Mouse (Mus musculus): ENCODE results near the gene Spag7.

Gene Spag7

DNA sequence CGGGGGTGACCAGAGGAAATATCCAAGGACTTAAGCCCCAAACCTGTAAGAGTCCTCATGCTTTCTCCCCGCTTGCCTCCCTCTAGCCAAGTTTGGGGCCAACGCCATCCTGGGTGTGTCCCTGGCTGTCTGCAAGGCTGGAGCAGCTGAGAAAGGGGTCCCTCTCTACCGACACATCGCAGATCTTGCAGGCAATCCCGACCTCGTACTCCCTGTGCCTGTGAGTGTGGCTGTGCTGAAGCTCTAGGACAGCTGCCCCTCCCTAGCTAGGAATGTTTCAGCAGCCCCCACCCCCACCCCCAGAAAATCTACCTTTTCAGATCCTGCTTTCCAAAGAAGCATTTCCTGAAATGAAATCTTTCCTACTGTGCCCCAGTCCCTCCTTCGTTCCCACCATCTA is 10.3 kb downstream of the Spag7 start:
- in situ Hi-C loops (cut with MboI; ENCODE audit: unreplicated experiment in 2 of 2): loop anchor here in 1 of 2 experiments (25.0 kb wide), 1 partner anchor 1247 kb away; the partner anchor contains the start of gene Kdm6b

DNA sequence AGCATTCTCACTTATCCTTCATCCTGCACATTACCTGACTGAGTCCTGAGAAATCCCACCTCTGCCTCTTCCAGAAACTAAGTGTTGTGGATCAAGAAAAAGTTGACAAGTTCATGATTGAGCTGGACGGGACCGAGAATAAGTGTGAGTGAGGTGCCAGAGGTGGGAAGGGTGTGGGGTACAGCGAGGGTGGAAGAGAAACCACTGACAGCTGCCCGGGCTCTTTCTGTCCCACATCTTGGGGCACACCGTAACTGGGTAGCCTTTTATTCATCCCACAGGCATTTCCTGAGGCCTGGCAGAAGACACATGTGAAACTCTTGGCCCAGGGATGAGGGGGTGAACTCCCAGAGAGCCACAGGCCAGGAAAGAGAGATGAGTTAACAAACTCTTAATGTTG is 10.7 kb downstream of the Spag7 start:
- in situ Hi-C loops (cut with MboI; ENCODE audit: unreplicated experiment in 2 of 2): loop anchor here in 1 of 2 experiments (25.0 kb wide), 1 partner anchor 1246 kb away; the partner anchor contains the start of gene Kdm6b

DNA sequence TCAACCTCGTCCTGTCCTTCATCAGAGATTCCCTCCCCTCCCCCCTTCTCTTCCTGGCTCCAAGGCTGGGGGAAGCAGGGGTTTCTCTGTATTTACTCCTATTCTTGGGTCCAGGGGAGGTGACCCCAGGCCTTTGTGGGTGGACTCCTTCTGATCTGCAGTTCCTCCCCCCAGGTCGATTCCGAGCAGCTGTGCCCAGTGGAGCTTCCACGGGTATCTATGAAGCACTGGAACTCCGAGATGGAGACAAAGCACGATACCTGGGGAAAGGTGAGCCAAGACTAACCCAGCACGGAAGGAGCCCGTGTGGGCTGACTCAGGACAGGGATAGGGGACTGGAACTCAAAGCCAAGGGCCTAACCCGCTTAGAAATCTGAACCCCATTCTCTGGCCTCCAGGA is 11.2 kb downstream of the Spag7 start:
- in situ Hi-C loops (cut with MboI; ENCODE audit: unreplicated experiment in 2 of 2): loop anchor here in 1 of 2 experiments (25.0 kb wide), 1 partner anchor 1246 kb away; the partner anchor contains the start of gene Kdm6b

DNA sequence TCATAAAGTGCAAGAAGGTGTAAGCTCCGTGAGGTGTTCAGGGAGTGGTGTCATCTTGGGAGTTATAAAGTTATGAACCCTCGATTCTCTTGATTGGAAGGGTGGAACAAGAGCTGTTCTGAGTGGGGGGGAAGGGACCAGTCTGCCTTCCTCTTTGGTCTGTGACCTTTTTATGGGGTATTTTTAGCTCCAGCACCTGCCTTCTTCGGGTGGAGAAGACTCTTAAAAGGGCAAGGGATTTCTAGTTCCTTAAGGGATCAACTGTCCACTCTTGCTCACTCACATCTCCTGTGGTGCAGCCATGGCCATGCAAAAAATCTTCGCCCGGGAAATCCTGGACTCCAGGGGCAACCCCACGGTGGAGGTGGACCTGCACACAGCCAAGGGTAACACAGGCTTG is 11.6 kb downstream of the Spag7 start:
- in situ Hi-C loops (cut with MboI; ENCODE audit: unreplicated experiment in 2 of 2): loop anchor here in 1 of 2 experiments (25.0 kb wide), 1 partner anchor 1245 kb away; the partner anchor contains the start of gene Kdm6b

DNA sequence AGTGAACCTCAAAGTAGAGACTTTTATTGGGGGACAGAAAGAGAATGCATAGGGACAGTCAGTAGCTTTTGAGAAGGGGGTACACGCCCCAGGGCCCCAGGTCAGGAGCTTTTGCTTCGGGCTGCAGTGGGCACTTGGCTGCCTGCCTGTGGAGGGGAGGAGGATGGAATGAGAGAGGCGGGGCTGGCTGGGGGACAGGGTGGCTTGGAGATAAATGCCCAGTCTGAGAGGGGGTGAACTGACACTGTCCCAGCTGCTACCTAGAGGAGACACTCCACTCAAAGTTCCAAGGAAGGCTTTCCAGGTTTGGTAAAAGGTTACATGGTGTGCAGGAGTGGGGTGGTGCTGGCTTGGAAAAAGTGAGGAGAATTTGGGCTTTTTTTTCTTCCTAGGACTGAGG is 12.3 kb downstream of the Spag7 start, which contains the start of gene Eno3:
Gene Eno3, plus strand, starts transcription at position 239 of the 400 bp plus-strand sequence.
- in situ Hi-C loops (cut with MboI; ENCODE audit: unreplicated experiment in 2 of 2): loop anchor here in 1 of 2 experiments (25.0 kb wide), 1 partner anchor 1245 kb away; the partner anchor contains the start of gene Kdm6b

DNA sequence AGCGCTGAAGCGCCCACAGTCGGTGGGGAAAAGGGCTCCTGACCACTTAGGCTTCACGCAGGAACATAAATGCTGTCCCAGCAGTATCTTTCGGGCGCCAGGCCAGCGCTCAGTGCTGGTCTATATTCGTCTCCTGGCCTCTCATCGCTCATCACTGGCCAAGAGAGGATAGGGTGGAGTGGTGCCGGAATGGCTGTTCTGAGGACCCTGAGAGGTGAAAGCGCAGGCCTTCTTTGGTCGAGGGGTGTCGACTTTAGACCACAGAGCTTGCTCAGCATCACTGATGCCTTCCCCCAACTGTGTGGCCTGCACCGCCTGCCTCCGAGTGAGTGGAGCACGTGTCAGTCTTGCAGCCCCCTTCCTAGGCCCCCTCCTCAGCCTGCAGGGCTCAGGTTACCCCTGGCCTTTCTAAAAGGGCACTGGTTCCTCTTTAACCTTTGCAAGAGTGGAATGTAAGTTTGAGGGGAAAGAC is 12.7 kb downstream of the Spag7 start:
- in situ Hi-C loops (cut with MboI; ENCODE audit: unreplicated experiment in 2 of 2): loop anchor here in 1 of 2 experiments (25.0 kb wide), 1 partner anchor 1244 kb away; the partner anchor contains the start of gene Kdm6b

DNA sequence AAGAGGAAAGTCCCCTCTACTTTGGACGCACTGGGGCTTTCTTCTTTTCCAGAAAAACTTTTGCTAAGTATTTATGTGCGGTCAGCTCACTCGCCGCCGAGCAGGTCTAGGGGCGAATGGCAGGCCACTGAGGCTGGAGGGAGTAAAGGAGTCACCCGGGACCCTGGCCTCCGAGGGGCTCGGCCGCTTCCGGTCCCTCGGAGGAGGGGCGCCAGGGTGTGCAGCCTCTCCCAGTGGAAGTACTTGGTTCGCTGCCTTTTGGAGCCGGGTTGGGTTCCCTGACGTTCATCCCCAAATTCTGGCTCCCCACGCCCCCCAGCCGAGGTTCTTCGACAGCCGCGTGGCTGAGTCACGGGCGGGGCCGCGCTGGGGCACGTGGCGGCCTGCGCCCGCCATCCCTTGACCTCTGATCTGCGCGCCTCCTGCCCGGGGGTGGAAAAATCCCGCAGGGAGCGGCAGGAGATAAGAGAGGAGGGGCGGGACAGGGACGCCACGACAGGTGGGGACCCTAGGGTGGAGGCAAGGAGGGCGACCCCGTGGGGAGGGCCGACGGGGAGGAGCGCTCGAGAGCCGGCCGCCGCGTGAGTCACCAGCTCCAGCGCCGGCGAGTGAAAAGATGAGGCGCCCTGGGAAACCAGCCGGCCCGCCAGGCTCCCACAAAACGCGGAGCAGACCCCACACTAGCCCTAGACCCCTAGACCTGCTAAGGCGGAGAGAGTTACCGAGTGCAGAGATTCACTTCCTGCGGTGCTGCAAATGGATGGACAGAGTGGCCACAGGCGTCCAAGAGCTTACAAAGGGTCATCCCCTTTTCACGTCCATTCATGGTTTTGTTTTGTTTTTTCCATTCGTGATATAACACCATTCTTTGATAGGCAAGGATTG is 13.4 kb downstream of the Spag7 start:
- in situ Hi-C loops (cut with MboI; ENCODE audit: unreplicated experiment in 2 of 2): loop anchor here in 1 of 2 experiments (25.0 kb wide), 1 partner anchor 1244 kb away; the partner anchor contains the start of gene Kdm6b

DNA sequence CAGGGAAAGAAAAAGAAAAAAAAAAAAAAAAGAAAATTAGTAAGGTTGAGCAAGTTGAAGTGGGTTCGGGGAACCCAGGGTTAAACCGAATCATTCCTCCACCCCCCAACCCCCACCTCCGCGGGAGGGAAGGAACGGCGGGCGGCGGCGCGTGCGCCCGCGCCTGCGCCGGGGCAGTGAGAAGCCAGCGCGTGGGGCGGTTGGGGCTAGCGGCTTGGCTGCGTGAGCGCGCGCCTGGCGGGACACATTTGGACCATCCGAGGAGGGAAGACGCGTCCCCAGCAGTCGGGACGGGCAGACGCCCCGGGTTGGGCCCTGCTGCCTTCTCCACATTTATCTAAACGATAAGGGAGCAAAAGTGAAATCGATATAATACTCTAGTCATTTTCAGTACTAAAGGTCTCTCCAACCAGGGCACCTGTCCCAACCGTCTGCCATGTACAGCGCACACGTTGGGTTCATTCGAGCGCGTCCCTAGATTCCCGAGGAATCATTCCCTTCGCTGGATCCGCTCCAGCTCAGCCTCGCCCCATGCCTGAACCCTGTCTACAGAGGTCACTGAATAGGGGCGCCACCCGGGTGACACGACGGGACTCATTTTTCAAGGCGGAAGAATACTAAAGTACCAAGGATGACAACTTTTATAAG is 14.2 kb downstream of the Spag7 start:
- in situ Hi-C loops (cut with MboI; ENCODE audit: unreplicated experiment in 2 of 2): loop anchor here in 1 of 2 experiments (25.0 kb wide), 1 partner anchor 1243 kb away; the partner anchor contains the start of gene Kdm6b

DNA sequence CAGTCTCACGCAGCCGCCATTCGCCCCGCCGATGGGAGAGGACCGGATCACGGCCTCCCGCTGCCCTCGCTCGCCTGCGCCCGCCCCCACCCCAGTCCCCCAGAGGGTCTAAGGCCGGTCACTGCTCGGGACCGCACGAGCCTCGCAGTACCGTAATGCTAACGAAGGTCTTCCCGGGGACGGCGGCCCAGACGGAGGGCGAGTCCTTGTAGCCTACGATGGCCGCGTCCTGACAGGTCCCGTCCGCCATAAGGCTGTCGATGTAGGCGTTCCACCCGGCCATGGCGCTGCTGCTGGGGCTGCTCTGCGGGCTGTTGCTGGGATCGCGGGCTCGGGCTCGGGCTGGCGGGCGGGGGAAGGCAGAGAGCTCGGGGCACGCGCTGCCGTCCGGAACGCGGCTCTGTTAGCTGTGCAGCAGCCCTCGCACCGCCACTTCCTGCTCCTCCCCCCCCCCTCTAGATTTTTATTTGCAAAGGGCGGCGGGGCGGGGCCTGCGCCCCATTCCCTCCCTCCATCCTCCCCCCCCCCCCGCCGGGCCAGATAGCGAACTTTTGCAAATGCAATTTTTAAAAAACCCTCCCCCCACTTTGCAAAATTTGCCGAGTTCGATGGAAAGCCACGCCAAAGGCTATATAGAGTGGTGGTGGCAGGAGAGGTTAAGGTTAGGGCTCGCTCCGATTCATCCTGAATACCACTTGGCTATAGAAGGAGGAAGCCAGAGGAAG is 14.9 kb downstream of the Spag7 start, which contains the start of gene Pfn1:
Gene Pfn1, minus strand, starts transcription at position 447 of the 725 bp plus-strand sequence.
- in situ Hi-C loops (cut with MboI; ENCODE audit: unreplicated experiment in 2 of 2): loop anchor here in 1 of 2 experiments (25.0 kb wide), 1 partner anchor 1242 kb away; the partner anchor contains the start of gene Kdm6b

DNA sequence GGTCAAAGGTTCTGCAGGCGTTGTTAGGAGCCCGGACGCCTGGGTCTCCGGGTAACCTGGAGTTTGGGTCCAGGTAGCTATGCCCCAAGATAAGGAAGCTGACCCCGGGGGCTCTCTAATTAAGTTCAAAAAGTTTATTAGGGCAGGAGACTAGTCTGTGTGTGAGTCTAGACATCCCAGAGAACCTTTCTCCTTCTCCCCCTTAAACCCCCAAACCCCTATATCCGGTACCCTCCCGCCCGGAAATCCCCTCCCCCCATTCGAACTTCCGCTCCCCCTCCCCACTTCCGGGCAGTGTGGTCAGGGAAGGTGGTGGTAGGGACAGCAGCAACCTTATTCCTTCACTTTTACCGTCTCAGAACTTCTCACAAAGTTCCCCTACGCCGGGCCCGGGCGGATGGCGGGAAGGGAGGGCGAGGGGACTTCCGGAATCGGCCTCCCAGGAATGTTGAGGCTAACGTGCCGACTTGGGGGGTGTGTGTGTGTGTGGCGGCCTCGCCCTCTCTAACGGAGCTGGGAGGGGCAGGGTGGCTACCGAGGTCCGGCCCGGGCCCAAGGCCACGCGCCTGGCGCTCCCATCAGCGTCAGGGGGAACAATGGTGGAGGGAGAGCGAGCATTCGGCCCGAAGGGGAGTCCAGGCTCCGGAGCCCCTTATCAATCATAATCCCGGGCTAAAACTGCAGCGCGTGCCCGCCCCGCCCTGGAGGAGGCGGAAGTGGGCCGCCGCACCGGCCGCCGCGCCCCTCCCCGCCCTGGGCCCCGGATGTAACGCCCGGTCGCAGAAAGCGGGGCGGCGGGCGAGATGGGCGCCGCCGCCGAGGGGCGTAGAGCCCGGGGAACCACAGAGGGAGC is 15.6 kb downstream of the Spag7 start:
- in situ Hi-C loops (cut with MboI; ENCODE audit: unreplicated experiment in 2 of 2): loop anchor here in 1 of 2 experiments (25.0 kb wide), 1 partner anchor 1241 kb away; the partner anchor contains the start of gene Kdm6b

DNA sequence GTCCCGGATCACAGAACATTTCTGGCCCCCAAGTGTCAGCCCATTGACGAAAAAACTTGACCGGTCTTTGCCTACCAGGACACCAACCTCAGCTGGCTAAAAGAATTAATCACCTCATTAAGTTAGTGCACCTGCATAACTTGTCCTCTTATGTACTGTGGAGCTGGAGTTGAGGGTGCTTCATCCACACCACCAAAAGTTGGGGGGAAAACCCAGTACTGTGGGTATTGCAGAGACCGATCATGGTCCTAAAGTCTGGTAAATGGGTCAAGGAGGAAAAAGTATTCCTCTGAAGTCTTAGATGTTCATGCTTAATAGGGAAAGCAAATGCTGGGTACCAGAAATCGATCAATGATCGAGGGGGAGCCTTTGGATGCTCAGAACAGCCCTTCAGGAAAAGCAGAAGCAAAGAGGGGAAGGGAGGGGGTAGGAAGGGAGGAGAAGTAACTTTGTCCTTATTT is 16.3 kb downstream of the Spag7 start:
- in situ Hi-C loops (cut with MboI; ENCODE audit: unreplicated experiment in 2 of 2): loop anchor here in 1 of 2 experiments (25.0 kb wide), 1 partner anchor 1241 kb away; the partner anchor contains the start of gene Kdm6b

DNA sequence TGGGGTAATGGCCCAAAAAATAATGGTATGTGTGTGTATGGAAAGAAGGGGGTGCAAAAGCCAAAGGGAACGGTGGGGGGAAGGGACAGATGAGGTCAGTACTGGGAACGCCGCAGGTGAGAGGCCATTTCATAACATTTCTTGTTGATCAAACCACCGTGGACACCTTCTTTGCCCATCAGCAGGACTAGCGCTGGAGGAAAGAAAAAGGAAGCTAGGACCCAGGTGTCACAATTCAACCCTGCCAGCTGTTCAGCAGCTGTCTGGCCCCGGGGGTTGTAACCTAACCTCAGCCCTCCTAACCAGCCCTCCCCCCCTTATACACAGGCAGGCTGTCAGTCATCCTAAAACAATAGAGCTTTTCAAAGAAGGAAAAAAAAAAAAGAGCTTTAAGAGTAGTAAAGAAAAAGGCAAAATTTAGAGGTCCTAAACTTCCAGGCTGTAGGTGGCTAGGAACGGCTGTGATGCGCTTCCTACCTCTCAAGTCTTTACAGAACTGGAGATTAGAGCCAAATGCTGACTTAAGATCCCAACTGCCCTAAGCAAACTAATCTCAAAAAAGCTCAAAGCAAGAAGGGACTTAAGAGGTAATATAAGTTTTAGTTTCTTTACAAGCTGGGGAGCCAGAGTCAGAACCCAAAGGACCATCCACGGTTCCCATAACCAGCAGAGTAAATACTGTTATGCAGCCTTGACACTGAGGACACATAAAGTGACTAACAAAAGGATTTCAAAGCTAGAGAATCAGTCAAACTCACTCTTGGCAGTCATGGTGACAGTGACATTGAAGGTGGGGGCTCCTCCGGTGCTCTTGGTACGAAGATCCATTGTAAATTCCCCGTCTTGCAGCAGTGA is 17.0 kb downstream of the Spag7 start:
- in situ Hi-C loops (cut with MboI; ENCODE audit: unreplicated experiment in 2 of 2): loop anchor here in 1 of 2 experiments (25.0 kb wide), 1 partner anchor 1240 kb away; the partner anchor contains the start of gene Kdm6b

DNA sequence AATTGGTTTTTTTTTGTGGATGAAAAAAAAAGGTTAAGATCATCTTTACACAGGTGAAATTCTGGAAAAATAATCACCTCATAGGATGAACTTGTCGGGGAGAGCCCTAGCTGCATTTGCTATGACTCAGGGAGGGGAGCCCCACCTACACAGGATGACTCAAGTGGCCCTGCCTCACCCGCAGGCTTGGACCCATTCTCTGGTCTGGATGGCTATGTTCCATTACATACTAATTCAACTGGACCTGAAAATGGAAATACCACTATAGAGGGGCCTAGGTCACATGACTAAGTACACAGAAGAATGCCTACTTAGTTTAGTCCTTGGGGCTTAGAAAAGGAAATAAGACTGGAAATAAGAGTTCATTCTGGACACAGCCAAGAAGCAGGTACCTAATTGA is 17.8 kb downstream of the Spag7 start:
- in situ Hi-C loops (cut with MboI; ENCODE audit: unreplicated experiment in 2 of 2): loop anchor here in 1 of 2 experiments (25.0 kb wide), 1 partner anchor 1239 kb away; the partner anchor contains the start of gene Kdm6b

DNA sequence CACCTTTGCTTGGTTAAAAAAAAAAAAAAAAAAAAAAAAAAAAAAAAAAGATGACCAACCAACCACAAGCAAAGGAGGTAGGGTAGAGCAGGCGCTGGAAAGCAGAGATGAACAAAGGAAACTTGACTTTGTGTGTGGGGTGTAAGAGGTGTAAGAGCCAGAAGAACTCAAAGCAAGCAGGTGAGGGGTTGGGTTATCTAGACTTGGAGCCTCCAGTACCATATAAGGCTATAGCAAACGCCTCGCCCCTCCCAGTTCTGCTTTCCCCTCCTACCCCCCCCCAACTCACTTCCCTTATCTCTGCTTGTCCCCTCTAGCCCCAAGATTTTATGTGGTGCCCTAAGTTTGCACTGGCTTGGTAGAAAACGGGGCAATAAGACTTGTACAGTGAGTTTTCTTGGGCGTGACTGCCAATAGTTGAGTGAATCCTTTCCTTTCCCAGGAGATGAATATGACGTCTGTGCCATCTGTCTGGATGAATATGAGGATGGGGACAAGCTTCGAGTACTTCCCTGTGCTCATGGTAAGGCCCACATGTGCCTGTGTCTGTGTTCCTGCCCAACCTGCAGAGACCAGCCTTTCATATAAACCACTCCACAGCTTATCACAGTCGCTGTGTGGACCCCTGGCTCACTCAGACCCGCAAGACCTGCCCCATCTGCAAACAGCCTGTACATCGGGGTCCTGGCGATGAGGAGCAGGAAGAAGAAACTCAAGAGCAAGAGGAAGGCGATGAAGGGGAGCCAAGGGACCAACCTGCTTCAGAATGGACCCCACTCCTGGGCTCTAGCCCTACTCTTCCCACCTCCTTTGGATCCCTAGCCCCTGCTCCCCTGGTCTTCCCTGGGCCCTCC is 18.7 kb downstream of the Spag7 start:
- in situ Hi-C loops (cut with MboI; ENCODE audit: unreplicated experiment in 2 of 2): loop anchor here in 1 of 2 experiments (25.0 kb wide), 1 partner anchor 1238 kb away; the partner anchor contains the start of gene Kdm6b

DNA sequence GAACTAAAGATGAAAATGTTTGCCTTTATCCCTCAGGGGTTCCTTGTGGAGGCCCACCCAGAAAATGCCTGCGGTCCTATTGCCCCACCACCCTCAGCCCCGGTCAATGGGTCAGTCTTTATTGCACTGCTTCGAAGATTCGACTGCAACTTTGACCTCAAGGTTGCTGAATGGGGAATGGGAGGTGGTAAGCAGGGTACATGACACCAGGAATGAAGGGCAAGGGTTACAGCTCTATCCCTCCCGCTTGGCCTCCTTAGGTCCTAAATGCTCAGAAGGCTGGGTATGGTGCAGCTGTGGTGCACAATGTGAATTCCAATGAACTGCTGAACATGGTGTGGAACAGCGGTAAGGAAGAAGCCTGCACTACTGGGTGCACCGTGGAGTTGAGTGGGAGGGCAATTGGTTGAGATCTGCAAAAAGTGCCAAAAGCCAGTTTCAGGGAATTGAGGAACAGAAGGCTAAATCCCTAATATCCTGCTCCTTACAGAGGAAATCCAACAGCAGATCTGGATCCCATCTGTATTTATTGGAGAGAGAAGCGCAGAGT is 20.0 kb downstream of the Spag7 start:
- in situ Hi-C loops (cut with MboI; ENCODE audit: unreplicated experiment in 2 of 2): no loop called here

DNA sequence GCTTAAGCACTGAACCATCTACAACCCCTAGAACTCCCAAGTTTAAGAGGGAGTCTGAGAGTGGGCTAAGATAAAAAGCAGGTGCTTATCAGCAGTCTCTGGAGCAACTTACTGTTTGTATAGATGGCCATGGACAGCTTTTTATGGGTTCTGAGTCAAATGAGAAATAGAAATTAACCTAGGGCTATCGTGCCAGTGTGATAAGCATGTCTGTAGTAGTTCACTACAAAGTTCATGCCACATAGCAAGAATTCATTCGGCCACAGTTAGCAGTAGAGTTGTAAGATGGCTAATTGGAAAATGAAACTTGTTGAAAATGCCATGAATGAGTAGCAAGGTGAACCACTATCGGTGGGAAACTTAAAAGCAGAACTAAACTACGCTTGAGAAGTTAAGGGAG is 20.7 kb downstream of the Spag7 start:
- in situ Hi-C loops (cut with MboI; ENCODE audit: unreplicated experiment in 2 of 2): no loop called here

Measured in v-Abl transformed pro-B cells (cell line).